Mouse (Mus musculus) cerebellum, adult 18-20 months (tissue): ENCODE data around the gene Des.

Experiments
- DNase-seq, 2 experiments: peaks; one replicate each; pipeline ENCODE4 v3.0.0; 2021

Des gene

GRCm38 (mm10) chr1:75349275-75349674 lies 10.9 kb upstream of the Des start:
- no peak for DNase-seq

GRCm38 (mm10) chr1:75357261-75357660 lies 2.9 kb upstream of the Des start:
- peak; percentile 69 to 71 for DNase-seq

GRCm38 (mm10) chr1:75358009-75358408 lies 2.1 kb upstream of the Des start:
- DNase-seq, result no peak

GRCm38 (mm10) chr1:75359346-75359745 lies 783 bp upstream of the Des start:
- no peak for DNase-seq

- DNase-seq, result no peak
Measured at GRCm38 (mm10) chr1:75361123-75361522, 994 bp downstream of the Des start.

GRCm38 (mm10) chr1:75361750-75362149 lies 1.6 kb downstream of the Des start:
- no peak for DNase-seq

GRCm38 (mm10) chr1:75363868-75364267 lies 3.7 kb downstream of the Des start:
- DNase-seq, result no peak

- peak; percentile 66 to 72 for DNase-seq
Measured at GRCm38 (mm10) chr1:75365510-75366137, 5.5 kb downstream of the Des start.

DNA sequence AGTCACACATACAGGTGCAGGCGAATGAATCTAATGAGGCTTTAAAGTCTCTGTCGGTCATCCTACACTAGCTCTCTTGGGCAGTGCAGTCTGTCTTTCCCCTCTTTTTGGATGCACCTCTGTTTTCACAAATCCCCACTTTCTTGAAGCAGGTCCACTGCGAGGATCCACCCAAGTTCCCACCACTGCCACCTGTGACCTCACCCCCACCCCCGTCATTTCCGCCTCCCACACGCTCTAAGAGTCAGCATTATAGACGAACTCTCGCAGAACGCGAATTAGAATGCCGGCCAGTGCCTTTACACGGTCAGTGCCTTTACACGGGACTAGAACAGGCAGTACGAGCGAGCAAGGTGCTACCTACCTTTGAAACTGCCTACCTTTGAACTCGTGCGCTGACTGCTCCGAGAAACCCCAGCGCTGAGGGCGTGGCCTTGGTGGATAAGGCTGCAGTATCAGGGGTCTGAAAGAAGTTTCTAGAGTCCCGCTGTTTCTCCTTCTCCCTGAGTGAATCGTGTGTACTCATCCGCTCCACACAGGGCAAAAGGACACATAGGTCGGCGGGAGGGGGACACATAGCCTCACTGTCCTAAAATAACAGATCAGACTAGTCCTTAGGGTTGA lies 9.3 kb downstream of the Des start:
- DNase-seq, result peak; percentile 62 to 63

DNA sequence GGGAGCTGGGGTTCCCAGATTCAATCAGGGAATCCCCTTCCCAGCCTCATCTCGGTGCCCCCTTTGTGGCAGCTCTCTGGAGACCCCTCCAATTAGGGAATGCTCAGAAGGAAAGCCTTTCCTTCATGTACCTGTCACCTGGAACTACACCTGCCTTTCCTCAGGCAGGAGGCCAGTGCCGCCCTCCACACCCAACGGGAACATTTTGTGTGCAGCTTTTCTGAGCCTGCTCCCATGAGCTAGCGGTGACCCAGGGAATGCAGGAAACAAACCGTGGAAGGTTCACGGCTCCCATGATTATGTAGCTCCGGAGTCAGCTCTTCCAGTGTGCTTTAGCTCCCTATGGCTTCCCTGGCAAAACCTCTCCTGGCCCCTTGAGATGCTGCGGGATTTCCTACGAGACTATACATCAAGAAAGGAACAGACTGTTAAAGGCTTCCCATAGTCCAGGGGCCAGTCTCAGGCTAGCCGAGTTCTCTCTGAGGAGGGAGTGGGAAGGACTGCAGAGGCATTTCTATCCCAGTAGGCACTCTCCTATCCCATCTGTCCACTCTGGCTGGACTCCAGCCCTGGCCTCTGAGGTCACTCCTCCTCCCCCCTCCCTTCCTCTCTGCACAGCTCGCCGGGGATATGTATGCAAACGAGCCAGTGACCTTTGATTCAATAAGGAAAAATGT lies 10.0 kb downstream of the Des start:
- DNase-seq, result peak; percentile 98 to 99

DNA sequence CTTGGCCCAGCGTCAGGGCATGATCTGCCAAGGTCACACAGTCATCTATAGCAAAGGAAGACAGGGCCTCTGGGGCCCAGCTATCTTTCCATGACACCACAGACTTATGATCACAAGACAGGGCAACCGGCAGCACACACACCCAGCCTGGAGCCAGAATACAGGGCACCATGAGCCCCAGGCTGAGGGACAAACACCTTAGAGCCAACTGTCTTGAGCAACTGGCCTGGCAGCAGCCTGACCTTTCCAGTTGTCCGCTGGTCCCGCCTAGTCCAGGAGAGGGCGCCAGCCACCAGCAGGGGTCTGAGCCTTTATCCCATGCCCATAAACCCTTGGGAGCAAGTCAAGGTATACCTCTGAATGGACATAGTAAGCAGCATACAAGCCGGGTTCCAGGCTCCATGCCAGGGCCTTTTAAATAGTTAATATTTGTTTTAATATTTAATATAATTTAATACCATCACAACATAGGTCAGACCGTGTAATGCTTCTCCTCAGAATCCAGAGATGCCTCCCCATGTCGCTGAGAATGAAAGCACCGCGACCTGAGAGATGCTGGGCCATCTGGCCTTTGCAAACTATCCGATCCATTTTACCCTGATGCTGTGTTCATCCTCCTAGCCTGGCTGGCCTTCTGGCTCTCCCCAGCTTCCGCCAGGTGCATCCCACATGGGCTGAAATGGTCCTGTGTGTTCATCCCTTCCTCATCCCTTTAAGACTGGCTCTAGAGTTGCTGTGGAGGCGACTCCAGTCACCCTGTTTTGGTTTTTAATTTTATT lies 11.4 kb downstream of the Des start:
- peak; percentile 75 to 79 for DNase-seq

- no peak for DNase-seq
Measured at GRCm38 (mm10) chr1:75372450-75372849, 12.3 kb downstream of the Des start.

- no peak for DNase-seq
Measured at GRCm38 (mm10) chr1:75373276-75373675, 13.1 kb downstream of the Des start.

- DNase-seq, result no peak
Measured at GRCm38 (mm10) chr1:75374950-75375936, 15.1 kb downstream of the Des start, which contains the start of gene Speg. Gene Speg, plus strand, starts transcription at chr1:75375297.

DNA sequence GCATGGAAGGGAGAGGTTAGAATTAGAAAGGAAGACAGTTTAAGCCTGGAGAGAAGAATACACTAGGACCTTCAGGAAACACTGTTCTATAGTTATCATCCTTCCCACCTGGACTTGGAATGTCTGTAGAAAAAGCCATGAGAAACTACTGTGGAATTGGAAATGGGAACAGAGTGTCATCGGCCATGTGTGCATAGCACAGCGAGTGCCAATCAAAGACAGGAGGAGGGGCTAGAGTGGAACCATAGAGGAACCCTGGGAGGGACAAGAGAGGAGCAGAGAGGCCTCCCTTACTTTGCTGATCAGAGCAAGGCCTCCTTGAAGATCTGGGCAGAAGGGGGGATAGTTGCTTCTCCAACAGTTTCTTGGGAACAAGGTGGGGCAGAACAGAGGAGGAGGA lies 19.1 kb downstream of the Des start:
- peak in 1 of 2 experiments; percentile 50 for DNase-seq

- DNase-seq, result no peak
Measured at GRCm38 (mm10) chr1:75379931-75380330, 19.8 kb downstream of the Des start.

DNA sequence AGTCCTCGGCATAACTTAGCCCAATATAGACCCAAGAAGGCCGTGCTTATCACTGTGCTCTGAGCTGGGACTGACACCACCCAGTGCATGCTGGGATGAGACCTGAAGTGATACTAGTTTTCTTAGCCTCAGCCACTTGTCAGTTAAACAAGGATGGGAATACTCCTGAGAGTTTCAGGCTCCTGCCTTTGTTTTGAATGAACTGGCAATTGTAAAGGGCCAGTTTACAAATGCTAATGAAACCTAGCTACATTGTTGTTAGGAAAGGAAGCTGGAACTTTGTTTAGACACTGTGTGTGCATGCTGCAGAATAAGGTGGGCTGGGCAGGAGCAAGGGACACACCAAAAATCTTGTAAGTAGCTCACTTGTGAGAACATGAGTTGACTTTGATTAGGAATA lies 20.8 kb downstream of the Des start:
- no peak for DNase-seq

- DNase-seq, result peak; percentile 79 to 86
Measured at GRCm38 (mm10) chr1:75381482-75382355, 21.6 kb downstream of the Des start.

DNA sequence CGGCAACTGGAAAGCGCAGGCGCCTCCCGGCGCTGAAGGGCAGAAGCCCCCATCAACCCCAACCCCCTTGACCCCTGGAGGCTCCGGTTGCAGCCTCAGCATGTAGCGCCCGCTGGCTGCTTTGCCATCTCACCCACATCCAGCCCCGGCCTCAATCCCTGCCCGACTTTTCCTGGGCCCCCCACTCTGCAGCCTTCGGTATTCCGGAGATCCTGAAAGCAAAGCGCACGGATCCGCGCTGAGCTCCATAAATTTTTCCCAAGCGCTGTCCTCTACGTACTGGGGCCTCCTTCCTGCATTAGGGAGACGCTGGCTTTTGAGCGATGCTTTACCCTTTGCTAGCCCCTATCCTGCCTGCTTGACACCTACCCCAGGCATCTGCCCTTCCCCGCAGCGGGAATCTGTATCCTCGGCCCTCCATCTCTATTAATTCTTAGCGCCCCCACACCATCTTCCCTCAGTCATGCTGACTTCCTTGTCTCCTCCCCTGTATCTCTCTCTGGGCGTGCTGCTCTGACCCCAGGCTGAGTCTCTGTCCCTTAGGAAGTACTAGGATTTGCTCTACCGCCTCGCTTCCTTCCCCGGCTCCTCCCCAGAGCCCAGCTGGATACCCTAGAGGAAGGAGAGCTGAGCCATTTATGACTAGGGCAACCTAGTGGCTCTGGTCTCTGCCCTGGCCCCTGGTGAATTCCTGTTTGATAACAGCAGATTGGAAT lies 22.4 kb downstream of the Des start:
- peak; percentile 69 to 71 for DNase-seq

DNA sequence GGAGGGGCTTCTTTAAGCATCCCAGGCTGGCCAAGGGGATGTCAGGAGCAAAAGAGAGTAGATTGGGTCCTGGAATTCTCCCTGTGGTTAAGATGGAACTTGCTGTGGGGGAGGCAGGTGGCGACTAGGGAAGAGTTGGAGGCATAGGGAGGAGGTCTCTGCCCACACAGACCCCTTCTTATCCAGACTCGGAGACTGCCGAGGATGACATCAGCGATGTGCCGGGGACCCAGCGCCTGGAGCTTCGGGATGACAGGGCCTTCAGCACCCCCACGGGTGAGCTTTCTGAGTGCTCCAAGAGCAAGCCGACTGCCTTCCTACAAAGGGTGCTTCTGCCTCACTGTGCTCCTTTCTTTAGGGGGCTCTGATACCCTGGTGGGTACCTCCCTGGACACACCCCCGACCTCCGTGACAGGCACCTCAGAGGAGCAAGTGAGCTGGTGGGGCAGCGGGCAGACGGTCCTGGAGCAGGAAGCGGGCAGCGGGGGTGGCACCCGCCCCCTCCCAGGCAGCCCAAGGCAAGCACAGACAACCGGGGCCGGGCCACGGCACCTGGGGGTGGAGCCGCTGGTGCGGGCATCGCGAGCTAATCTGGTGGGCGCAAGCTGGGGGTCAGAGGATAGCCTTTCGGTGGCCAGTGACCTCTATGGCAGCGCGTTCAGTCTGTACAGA lies 24.5 kb downstream of the Des start:
- DNase-seq, result peak in 1 of 2 experiments; percentile 53
